16 mouse cellular contexts compared by ENCODE assay signal in genomic region chr15:7249216-7249615, GRCm38 (mm10).
DNase-seq lines count a peak whose midpoint lies in the region.
"Had no signal": no experiment of that assay in that cellular context is flagged by ENCODE, and none has a peak within 500 bp of the region (broad histone marks: within the 10 kb centered on the region; RNA-seq: fewer than 3 reads in every experiment).

No protein-coding gene starts in this region.

- peak; percentile 5 for DNase-seq in adrenal gland, postnatal 10 days
- DNase-seq in adrenal gland, postnatal 36 days: no peak
- DNase-seq in heart, adult 11 months: peak; percentile 80
- DNase-seq in heart, postnatal 4 days: no peak
- peak; percentile 34 for DNase-seq in retina, postnatal 1 day
- DNase-seq in retina, embryonic 14.5 days (ENCODE audit: low spot score): no peak
- no peak for DNase-seq in lung, postnatal 14 days
- DNase-seq: adrenal gland, adult 2 months; adrenal gland, postnatal 14 days; B cell, adult 2 months; cerebellum, adult 11-12 months; cerebellum, adult 2 months; cerebellum, adult 9-10 months; cerebellum, postnatal 10 days; cerebellum, postnatal 25 days; forebrain, postnatal 0 days had no signal

Comparison
In these comparisons a context has a peak if more than half of its experiments do, and no peak if none do; other contexts are left out.
1. DNase-seq: peak in adrenal gland, postnatal 10 days (single experiment), heart, adult 11 months (single experiment) and retina, postnatal 1 day (single experiment); none in adrenal gland, postnatal 36 days (0 of 2), heart, postnatal 4 days (single experiment), retina, embryonic 14.5 days (single experiment) and lung, postnatal 14 days (single experiment).